Mouse (Mus musculus) ovary, postnatal 10 days (tissue): ENCODE data around the gene Tfdp1.

Experiments used
- DNase-seq: peaks from one replicate; pipeline ENCODE4 v3.0.0; 2022; ENCODE audit warnings: low spot score

The Tfdp1 gene

GRCm38 (mm10) chr8:13353155-13353833 lies 14.7 kb downstream of the Tfdp1 start:
- no peak for DNase-seq

GRCm38 (mm10) chr8:13353883-13354282 lies 15.3 kb downstream of the Tfdp1 start:
- DNase-seq = no peak

- DNase-seq = no peak
These were observed 17.7 kb downstream of the Tfdp1 start for GRCm38 (mm10) chr8:13356221-13356620.

GRCm38 (mm10) chr8:13356681-13357080 lies 18.1 kb downstream of the Tfdp1 start:
- no peak for DNase-seq

GRCm38 (mm10) chr8:13360213-13360612 lies 21.7 kb downstream of the Tfdp1 start:
- DNase-seq = no peak

GRCm38 (mm10) chr8:13361865-13362264 lies 23.3 kb downstream of the Tfdp1 start:
- no peak for DNase-seq

- DNase-seq = no peak
These were observed 34.7 kb downstream of the Tfdp1 start for GRCm38 (mm10) chr8:13373151-13373662.

- DNase-seq = no peak
These were observed 43.1 kb downstream of the Tfdp1 start for GRCm38 (mm10) chr8:13381630-13382029.

- no peak for DNase-seq
These were observed 44.0 kb downstream of the Tfdp1 start for GRCm38 (mm10) chr8:13382536-13382935.

GRCm38 (mm10) chr8:13382999-13383398 lies 44.4 kb downstream of the Tfdp1 start:
- DNase-seq = no peak

- DNase-seq = no peak
These were observed 47.8 kb downstream of the Tfdp1 start for GRCm38 (mm10) chr8:13386366-13386765.

- DNase-seq = no peak
These were observed 49.2 kb downstream of the Tfdp1 start for GRCm38 (mm10) chr8:13387728-13388127.

GRCm38 (mm10) chr8:13388744-13389143 lies 50.2 kb downstream of the Tfdp1 start:
- no peak for DNase-seq

GRCm38 (mm10) chr8:13393869-13394268 lies 55.3 kb downstream of the Tfdp1 start:
- DNase-seq = no peak

- no peak for DNase-seq
These were observed 58.2 kb downstream of the Tfdp1 start, which contains the start of gene Atp4b for GRCm38 (mm10) chr8:13396725-13397124. Gene Atp4b, minus strand, starts transcription at chr8:13396825.

GRCm38 (mm10) chr8:13403517-13403916 lies 65.0 kb downstream of the Tfdp1 start:
- no peak for DNase-seq

GRCm38 (mm10) chr8:13404666-13405131 lies 66.1 kb downstream of the Tfdp1 start, which contains the start of gene Grk1:
Gene Grk1, plus strand, starts transcription at chr8:13405081.
- DNase-seq = no peak

- DNase-seq = no peak
These were observed 67.5 kb downstream of the Tfdp1 start for GRCm38 (mm10) chr8:13406011-13406410.

- DNase-seq = peak; percentile 17
These were observed 73.0 kb downstream of the Tfdp1 start for GRCm38 (mm10) chr8:13411597-13411996.

- DNase-seq = peak; percentile 21
These were observed 74.5 kb downstream of the Tfdp1 start for GRCm38 (mm10) chr8:13412891-13413558.

GRCm38 (mm10) chr8:13413823-13414390 lies 75.4 kb downstream of the Tfdp1 start:
- DNase-seq = no peak

GRCm38 (mm10) chr8:13415879-13416278 lies 77.3 kb downstream of the Tfdp1 start:
- no peak for DNase-seq

GRCm38 (mm10) chr8:13419111-13419639 lies 80.6 kb downstream of the Tfdp1 start:
- no peak for DNase-seq
